Mouse (Mus musculus) liver, postnatal 0 days (tissue): ENCODE results near the gene Bco1. TPM values are rescaled to one million over a fixed set of nuclear protein-coding genes. Genes with fewer than 3 reads are reported as not detected.
A peak's percentile ranks its signal among the peaks of the same experiment; 100 is the strongest.

Source experiments
- ATAC-seq: fragments of 200-750 bp; cut with Nextera tagmentation; 2 replicates; pipeline ENCODE4 v1.8.0; 2017; ENCODE audit warnings: mild to moderate bottlenecking, moderate library complexity
- DNase-seq: peaks from one replicate; pipeline ENCODE4 v3.0.0-alpha.2; 2016
- H3K27ac ChIP-seq: fragments of 300-500 bp; sonication (generic); 2 replicates; pipeline ENCODE4 v1.5.1; 2014; ENCODE audit warnings: antibody characterized with exemption, moderate library complexity, mild to moderate bottlenecking, low read depth
- H3K27me3 ChIP-seq: fragments of 300-500 bp; sonication (generic); 2 replicates; pipeline ENCODE4 v1.6.1; 2014; ENCODE audit warnings: low read length, control low read depth, mixed read lengths; ENCODE audit not compliant: insufficient read depth
- H3K36me3 ChIP-seq: fragments of 300-500 bp; sonication (generic); replicated peaks from 2 replicates; pipeline ENCODE4 v1.6.1; 2014; ENCODE audit warnings: mild to moderate bottlenecking, control low read depth, low read length, moderate library complexity, mixed read lengths; ENCODE audit not compliant: insufficient read depth
- H3K4me1 ChIP-seq: fragments of 300-500 bp; sonication (generic); 2 replicates; pipeline ENCODE4 v1.6.1; 2014; ENCODE audit warnings: antibody characterized with exemption, mild to moderate bottlenecking, control low read depth; ENCODE audit not compliant: insufficient read depth
- H3K4me2 ChIP-seq: fragments of 300-500 bp; sonication (generic); 2 replicates; pipeline ENCODE4 v1.6.1; 2014; ENCODE audit warnings: low read depth, mild to moderate bottlenecking, low read length, moderate library complexity, mixed read lengths
- H3K4me3 ChIP-seq: fragments of 300-500 bp; sonication (generic); 2 replicates; pipeline ENCODE4 v1.5.1; 2014; ENCODE audit warnings: low read depth, low read length
- H3K9ac ChIP-seq: fragments of 300-500 bp; sonication (generic); replicated peaks from 2 replicates; pipeline ENCODE4 v1.6.1; 2014; ENCODE audit warnings: mild to moderate bottlenecking, moderate library complexity
- H3K9me3 ChIP-seq: fragments of 300-500 bp; sonication (generic); 2 replicates; pipeline ENCODE4 v1.6.1; 2016; ENCODE audit warnings: mild to moderate bottlenecking, control low read depth, low read length, mixed read lengths
- CTCF ChIP-seq: sonication (generic); IDR thresholded peaks from 2 replicates; pipeline ENCODE4 v1.5.1; 2016; ENCODE audit warnings: antibody characterized with exemption, low read depth
- EP300 ChIP-seq: IDR thresholded peaks from 2 replicates; pipeline ENCODE4 v1.6.1; 2016; ENCODE audit warnings: antibody characterized with exemption, low read depth, mild to moderate bottlenecking
- WGBS: fragments of 180-500 bp; shearing (Covaris S2); extraction: QIAGEN DNeasy Blood & Tissue Kit; methylation state at CpG from one replicate; pipeline ENCODE4 v1.1.7; 2014; ENCODE audit not compliant: insufficient replicate concordance; 5-methylcytosine and 5-hydroxymethylcytosine counted together
- polyA plus RNA-seq: library from polyadenylated mRNA; unstranded; fragments of >200 nt; fragmentation: Nextera tagmentation; extraction: Ambion mirVana; gene quantifications from 2 replicates; pipeline ENCODE4 v1.2.1, GENCODE M21; 2015

Bco1 gene
- polyA plus RNA-seq, 1 experiment from 2014 or later, result 8.1 TPM

DNA sequence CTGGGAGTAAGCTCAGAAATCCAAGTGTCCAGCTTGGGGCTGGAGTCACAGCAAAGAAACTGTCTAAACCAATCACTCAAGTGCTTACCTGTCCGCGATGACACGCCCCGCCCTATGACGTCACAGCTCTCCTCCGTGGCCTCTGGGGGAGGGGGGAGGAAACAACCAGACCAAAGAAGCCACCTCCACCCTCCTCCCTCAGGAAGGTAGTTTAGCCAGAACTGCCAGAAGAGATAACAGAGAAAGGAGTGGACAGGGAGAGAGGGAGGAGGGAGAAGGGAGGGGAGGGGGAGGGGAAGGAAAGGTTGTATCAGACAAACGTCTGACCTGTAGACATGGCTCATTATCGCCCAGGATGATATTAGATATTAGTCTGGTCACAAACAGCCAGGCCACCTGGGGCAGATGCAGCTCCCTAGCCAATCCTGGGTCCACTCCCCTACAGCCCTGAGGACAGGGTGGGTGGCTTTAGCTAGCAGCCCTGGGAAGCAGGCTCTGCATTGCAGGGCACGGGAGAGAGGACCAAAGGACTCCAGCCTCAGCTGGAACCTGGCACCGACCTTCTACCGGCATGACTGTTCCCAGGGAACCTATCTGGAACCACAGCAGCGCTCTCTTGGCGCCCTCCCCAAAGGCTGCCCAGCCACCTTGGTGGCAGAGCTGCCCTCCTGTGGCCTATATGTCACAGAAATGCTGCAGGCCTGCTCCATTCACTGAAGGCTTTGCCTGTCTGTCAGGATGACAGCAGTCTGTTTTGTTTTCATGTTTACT is 20.2 kb downstream of the Bco1 start:
- TF ChIP-seq CTCF (peak; percentile 41), EP300 (no peak)
- no peak overlapping the region for H3K4me3 ChIP-seq
- no peaks in the 10 kb centered on the region for H3K9me3 ChIP-seq
- no peak overlapping the region for H3K9ac ChIP-seq
- no peak overlapping the region for H3K27ac ChIP-seq
- ATAC-seq (peak; percentile 38; the same call in 1 of the 2 replicates), DNase-seq (peak; percentile 44)
- WGBS, result 19% methylated on average over 13 of the region's 13 CpGs
- peaks cover 6% of the 10 kb centered on the region for H3K4me1 ChIP-seq
- H3K4me2 ChIP-seq, result peak overlapping the region; percentile 26; the same call in 1 of the 2 replicates
- H3K27me3 ChIP-seq, result no peaks in the 10 kb centered on the region
- no peaks in the 10 kb centered on the region; the same call in 1 of the 2 replicates for H3K36me3 ChIP-seq

DNA sequence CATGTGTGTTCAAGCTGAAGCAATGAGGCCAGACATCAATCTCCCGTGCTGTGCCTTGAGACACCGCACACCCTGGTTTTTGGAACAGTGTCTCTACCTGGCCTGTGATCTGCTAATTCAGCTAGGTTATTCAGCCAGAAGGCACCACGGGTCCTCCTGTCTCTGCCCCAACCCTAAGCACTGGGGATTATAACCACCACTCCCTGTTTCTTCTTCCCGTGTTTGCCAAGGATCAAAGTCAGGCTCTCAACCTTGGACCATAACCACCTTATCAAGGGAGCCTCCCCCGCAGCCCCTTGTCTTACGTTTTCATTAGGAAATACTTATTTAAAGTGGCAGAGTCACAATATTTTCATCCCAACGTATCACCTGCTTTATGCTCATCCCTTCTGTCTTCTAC is 20.9 kb downstream of the Bco1 start:
- no peak overlapping the region for H3K9ac ChIP-seq
- H3K27ac ChIP-seq, result no peak overlapping the region
- ATAC-seq, result no peak
- TF ChIP-seq EP300, result no peak
- TF ChIP-seq CTCF, result no peak
- no peaks in the 10 kb centered on the region for H3K27me3 ChIP-seq
- peaks cover 6% of the 10 kb centered on the region for H3K4me1 ChIP-seq
- no peak overlapping the region for H3K4me2 ChIP-seq
- H3K36me3 ChIP-seq, result no peaks in the 10 kb centered on the region; the same call in 1 of the 2 replicates
- H3K9me3 ChIP-seq, result no peaks in the 10 kb centered on the region
- DNase-seq, result no peak
- H3K4me3 ChIP-seq, result no peak overlapping the region
- WGBS, result 65% methylated on average over 7 of the region's 7 CpGs

DNA sequence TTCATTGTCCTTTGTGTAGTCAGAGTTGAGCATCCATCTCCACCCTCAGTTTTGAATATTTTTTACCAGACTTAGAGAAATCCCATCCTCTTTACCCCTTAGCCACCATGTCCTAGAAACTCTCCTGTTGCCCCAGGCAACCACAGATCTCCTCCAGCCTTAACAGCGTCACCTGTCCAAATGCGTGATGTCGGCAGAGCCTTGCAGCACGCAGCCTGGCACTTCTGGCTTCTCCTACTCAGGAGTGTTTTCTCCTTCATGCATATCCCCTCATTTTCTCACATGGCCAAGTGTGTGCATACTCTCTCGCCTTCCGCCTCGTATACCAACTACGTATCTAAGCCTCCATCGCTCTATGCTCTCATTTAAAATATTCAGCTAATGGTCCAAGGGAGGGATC is 22.8 kb downstream of the Bco1 start:
- DNase-seq (no peak), ATAC-seq (no peak)
- WGBS, result 90% methylated on average over 9 of the region's 9 CpGs
- Histone ChIP-seq H3K27me3 (no peaks in the 10 kb centered on the region), H3K27ac (no peak overlapping the region), H3K4me2 (no peak overlapping the region), H3K36me3 (no peaks in the 10 kb centered on the region; the same call in 1 of the 2 replicates), H3K4me3 (no peak overlapping the region), H3K9ac (no peak overlapping the region), H3K9me3 (no peaks in the 10 kb centered on the region), H3K4me1 (peaks cover 6% of the 10 kb centered on the region)
- TF ChIP-seq EP300, result no peak
- no peak for TF ChIP-seq CTCF

DNA sequence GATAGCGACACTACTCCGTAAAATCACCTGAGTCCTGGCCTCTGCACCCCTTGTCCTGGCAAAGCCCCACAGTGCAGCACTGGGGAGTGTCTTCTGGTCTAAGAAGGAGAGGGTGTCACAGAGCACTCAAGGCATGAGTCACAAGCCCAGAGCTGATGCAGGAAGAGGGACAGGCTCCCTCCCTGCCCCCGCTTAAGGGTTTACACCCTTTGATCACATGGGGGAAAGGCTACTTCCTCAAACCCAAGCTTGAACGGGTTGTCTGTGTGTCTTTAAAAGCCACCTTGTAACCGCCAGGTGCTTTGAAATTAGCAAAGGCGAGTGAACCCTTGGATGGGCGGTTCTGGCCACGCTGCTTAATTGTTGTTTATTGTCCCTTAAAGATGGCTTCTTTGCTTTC is 25.6 kb downstream of the Bco1 start:
- WGBS, result 46% methylated on average over 8 of the region's 8 CpGs
- peak; percentile 22 for DNase-seq
- H3K4me2 ChIP-seq, result no peak overlapping the region
- no peaks in the 10 kb centered on the region for H3K4me1 ChIP-seq
- H3K4me3 ChIP-seq, result no peak overlapping the region
- ATAC-seq, result no peak
- no peaks in the 10 kb centered on the region for H3K27me3 ChIP-seq
- TF ChIP-seq EP300, result no peak
- TF ChIP-seq CTCF, result no peak
- no peak overlapping the region for H3K9ac ChIP-seq
- H3K27ac ChIP-seq, result no peak overlapping the region
- no peaks in the 10 kb centered on the region; the same call in 1 of the 2 replicates for H3K36me3 ChIP-seq
- no peaks in the 10 kb centered on the region for H3K9me3 ChIP-seq

DNA sequence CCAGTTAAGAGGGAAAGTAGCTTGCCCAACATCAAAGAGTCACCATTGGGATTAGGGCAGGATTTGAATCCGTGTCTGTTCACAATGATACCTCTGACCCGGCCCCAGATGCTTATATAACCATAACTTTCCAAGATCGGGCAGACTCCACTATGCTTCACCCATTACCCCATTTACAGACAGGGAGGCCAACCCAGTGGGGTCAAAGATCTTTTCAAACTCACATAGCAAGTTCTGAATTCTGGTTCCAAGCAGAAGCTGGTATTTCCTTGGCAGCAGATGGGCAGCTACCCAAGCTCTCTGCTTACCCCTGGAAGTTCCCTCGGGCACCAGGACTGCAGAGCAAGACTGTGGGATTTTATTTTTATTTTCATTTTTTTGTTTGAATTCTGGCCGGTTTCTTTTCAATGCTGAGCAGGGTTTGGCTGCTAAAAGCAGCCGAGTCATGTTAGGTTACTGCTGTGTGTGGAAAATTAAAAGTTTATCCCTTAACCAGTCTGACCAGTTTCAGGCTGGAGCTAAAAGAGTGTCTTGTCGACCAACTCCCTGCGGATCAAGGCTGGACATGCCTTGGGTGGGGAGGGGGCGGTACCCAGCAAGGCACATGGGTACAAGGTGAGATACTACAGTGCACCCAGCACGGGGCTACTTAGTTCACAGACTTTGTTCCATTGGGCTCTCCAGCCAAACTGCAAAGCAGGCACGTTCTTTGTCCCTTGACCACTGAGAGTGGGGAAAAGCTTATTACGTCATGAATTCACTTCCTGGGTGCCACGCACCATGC is 28.4 kb downstream of the Bco1 start:
- H3K9ac ChIP-seq, result no peak overlapping the region
- H3K9me3 ChIP-seq, result no peaks in the 10 kb centered on the region
- no peaks in the 10 kb centered on the region for H3K4me1 ChIP-seq
- ATAC-seq (no peak), DNase-seq (no peak)
- TF ChIP-seq CTCF (no peak), EP300 (no peak)
- H3K4me2 ChIP-seq, result no peak overlapping the region
- no peaks in the 10 kb centered on the region for H3K27me3 ChIP-seq
- no peak overlapping the region for H3K4me3 ChIP-seq
- H3K27ac ChIP-seq, result no peak overlapping the region
- H3K36me3 ChIP-seq, result no peaks in the 10 kb centered on the region; the same call in 1 of the 2 replicates
- WGBS, result 65% methylated on average over 13 of the region's 13 CpGs

DNA sequence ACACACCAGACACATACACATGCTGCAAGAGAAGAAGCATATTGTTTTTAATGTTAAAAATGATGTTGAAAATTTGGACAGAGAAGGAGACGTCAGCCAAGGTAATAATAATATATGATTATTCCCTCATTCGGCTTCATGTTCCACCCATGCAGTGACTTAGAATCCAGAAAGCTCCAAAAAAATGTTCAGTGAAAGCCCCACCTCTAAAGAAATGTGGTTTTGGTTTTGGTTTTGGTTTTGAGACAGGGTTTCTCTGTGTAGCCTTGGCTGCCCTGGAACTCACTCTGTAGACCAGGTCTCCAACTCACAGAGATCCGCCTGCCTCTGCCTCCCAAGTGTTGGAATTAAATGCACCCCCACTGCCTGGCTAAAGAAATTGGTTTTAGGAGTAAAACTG is 30.2 kb downstream of the Bco1 start:
- H3K36me3 ChIP-seq, result no peaks in the 10 kb centered on the region; the same call in 1 of the 2 replicates
- no peak for TF ChIP-seq CTCF
- no peak overlapping the region for H3K27ac ChIP-seq
- H3K4me1 ChIP-seq, result no peaks in the 10 kb centered on the region
- no peak overlapping the region for H3K9ac ChIP-seq
- 75% methylated on average over 3 of the region's 3 CpGs for WGBS
- no peak overlapping the region for H3K4me3 ChIP-seq
- no peak overlapping the region for H3K4me2 ChIP-seq
- ATAC-seq (no peak), DNase-seq (no peak)
- no peaks in the 10 kb centered on the region for H3K9me3 ChIP-seq
- no peaks in the 10 kb centered on the region for H3K27me3 ChIP-seq
